Mouse (Mus musculus): ENCODE data around the gene Srsf3. TPM values are rescaled to one million over a fixed set of nuclear protein-coding genes. Genes with fewer than 3 reads are reported as not detected.
A peak's percentile ranks its signal among the peaks of the same experiment; 100 is the strongest.
"Not testable (repeated sequence)": the region's sequence is repeated elsewhere in the genome, so short reads cannot be mapped to it uniquely, and the experiment has no call there.

The Srsf3 gene
- polyA plus RNA-seq, 1 experiment from 2014 or later: 605 TPM

GRCm38 (mm10) chr17:29035506-29035905 lies 3.1 kb downstream of the Srsf3 start:
- peak overlapping the region; percentile 82 for H3K4me2 ChIP-seq
- H3K36me3 ChIP-seq: peaks cover 48% of the 10 kb centered on the region
- H3K9me3 ChIP-seq (replicated peaks): no peaks in the 10 kb centered on the region
- peak overlapping the region; percentile 62 for H3K4me3 ChIP-seq (replicated peaks)
- 0 out of 2 replicates have a peak overlapping the region, but pooled peaks have one; percentile 75 for H3K9ac ChIP-seq
- no peak for ATAC-seq (replicated peaks; ENCODE audit: low FRiP score)
- peaks cover 45% of the 10 kb centered on the region for H3K4me1 ChIP-seq
- no peaks in the 10 kb centered on the region for H3K27me3 ChIP-seq
- H3K27ac ChIP-seq: no peak overlapping the region

GRCm38 (mm10) chr17:29039351-29039750 lies 6.9 kb downstream of the Srsf3 start:
- Histone ChIP-seq H3K4me1 (peaks cover 37% of the 10 kb centered on the region), H3K36me3 (peaks cover 83% of the 10 kb centered on the region), H3K9me3 (replicated peaks) (no peaks in the 10 kb centered on the region), H3K27me3 (no peaks in the 10 kb centered on the region), H3K9ac (no peak overlapping the region), H3K27ac (no peak overlapping the region), H3K4me3 (replicated peaks) (no peak overlapping the region), H3K4me2 (no peak overlapping the region)
- 66% methylated on average over 11 of the region's 11 CpGs for WGBS
- ATAC-seq (replicated peaks; ENCODE audit: low FRiP score): no peak

- 87% methylated on average over 3 of the region's 3 CpGs for WGBS
Measured at GRCm38 (mm10) chr17:29041632-29042031, 9.2 kb downstream of the Srsf3 start.

GRCm38 (mm10) chr17:29042569-29042968 lies 10.1 kb downstream of the Srsf3 start:
- ATAC-seq (replicated peaks; ENCODE audit: low FRiP score): no peak
- Histone ChIP-seq H3K9ac (no peak overlapping the region), H3K27ac (no peak overlapping the region), H3K27me3 (no peaks in the 10 kb centered on the region), H3K36me3 (peaks cover 97% of the 10 kb centered on the region), H3K4me3 (replicated peaks) (no peak overlapping the region), H3K4me2 (no peak overlapping the region), H3K9me3 (replicated peaks) (no peaks in the 10 kb centered on the region), H3K4me1 (peaks cover 26% of the 10 kb centered on the region)

More at GRCm38 (mm10) chr17:29041632-29042031, 9.2 kb downstream of the Srsf3 start:
- not testable (repeated sequence) for ATAC-seq (replicated peaks; ENCODE audit: low FRiP score); H3K4me2 ChIP-seq; H3K27ac ChIP-seq; H3K27me3 ChIP-seq; H3K9me3 ChIP-seq (replicated peaks); H3K9ac ChIP-seq; H3K4me3 ChIP-seq (replicated peaks)
- peaks cover 36% of the 10 kb centered on the region for H3K4me1 ChIP-seq
- H3K36me3 ChIP-seq: peaks cover 97% of the 10 kb centered on the region

- peaks cover 19% of the 10 kb centered on the region for H3K4me1 ChIP-seq
- no peaks in the 10 kb centered on the region for H3K9me3 ChIP-seq (replicated peaks)
- no peak overlapping the region for H3K4me2 ChIP-seq
- no peak overlapping the region for H3K27ac ChIP-seq
- WGBS: 83% methylated on average over 3 of the region's 3 CpGs
- H3K36me3 ChIP-seq: peaks cover 93% of the 10 kb centered on the region
- no peak overlapping the region for H3K9ac ChIP-seq
- no peak for ATAC-seq (replicated peaks; ENCODE audit: low FRiP score)
- no peak overlapping the region for H3K4me3 ChIP-seq (replicated peaks)
- H3K27me3 ChIP-seq: no peaks in the 10 kb centered on the region
Measured at GRCm38 (mm10) chr17:29043583-29043982, 11.2 kb downstream of the Srsf3 start.

GRCm38 (mm10) chr17:29044146-29044924 lies 11.9 kb downstream of the Srsf3 start:
- Histone ChIP-seq H3K27ac (no peak overlapping the region; the same call in 1 of the 2 replicates), H3K4me2 (no peak overlapping the region), H3K9me3 (replicated peaks) (no peaks in the 10 kb centered on the region), H3K36me3 (peaks cover 86% of the 10 kb centered on the region), H3K4me3 (replicated peaks) (no peak overlapping the region), H3K27me3 (no peaks in the 10 kb centered on the region), H3K9ac (no peak overlapping the region), H3K4me1 (peaks cover 21% of the 10 kb centered on the region; the same call in 1 of the 2 replicates)
- 83% methylated on average over 6 of the region's 6 CpGs for WGBS
- no peak for ATAC-seq (replicated peaks; ENCODE audit: low FRiP score)

- Histone ChIP-seq H3K27ac (peak overlapping the region; percentile 55), H3K27me3 (no peaks in the 10 kb centered on the region), H3K9me3 (replicated peaks) (no peaks in the 10 kb centered on the region), H3K9ac (no peak overlapping the region), H3K4me3 (replicated peaks) (no peak overlapping the region), H3K4me2 (no peak overlapping the region), H3K36me3 (peaks cover 80% of the 10 kb centered on the region), H3K4me1 (peaks cover 21% of the 10 kb centered on the region)
- ATAC-seq (replicated peaks; ENCODE audit: low FRiP score): no peak
- WGBS: 86% methylated on average over 1 of the region's 1 CpGs
Measured at GRCm38 (mm10) chr17:29044925-29045319, 12.5 kb downstream of the Srsf3 start.

- no peak overlapping the region for H3K4me3 ChIP-seq (replicated peaks)
- H3K27ac ChIP-seq: peak overlapping the region; percentile 55
- peaks cover 31% of the 10 kb centered on the region for H3K4me1 ChIP-seq
- H3K36me3 ChIP-seq: peaks cover 70% of the 10 kb centered on the region
- 70% methylated on average over 12 of the region's 12 CpGs for WGBS
- peak; percentile 52 for ATAC-seq (replicated peaks; ENCODE audit: low FRiP score)
- no peaks in the 10 kb centered on the region for H3K9me3 ChIP-seq (replicated peaks)
- no peaks in the 10 kb centered on the region for H3K27me3 ChIP-seq
- no peak overlapping the region for H3K4me2 ChIP-seq
- no peak overlapping the region for H3K9ac ChIP-seq
Measured at GRCm38 (mm10) chr17:29045741-29046530, 13.5 kb downstream of the Srsf3 start.

GRCm38 (mm10) chr17:29046863-29047262 lies 14.4 kb downstream of the Srsf3 start:
- Histone ChIP-seq H3K9ac (no peak overlapping the region), H3K4me1 (peaks cover 36% of the 10 kb centered on the region), H3K4me3 (replicated peaks) (no peak overlapping the region), H3K36me3 (peaks cover 64% of the 10 kb centered on the region), H3K4me2 (no peak overlapping the region), H3K9me3 (replicated peaks) (no peaks in the 10 kb centered on the region), H3K27ac (peak overlapping the region; percentile 42), H3K27me3 (no peaks in the 10 kb centered on the region)
- 92% methylated on average over 3 of the region's 3 CpGs for WGBS
- no peak for ATAC-seq (replicated peaks; ENCODE audit: low FRiP score)

GRCm38 (mm10) chr17:29047697-29048514 lies 15.5 kb downstream of the Srsf3 start:
- peaks cover 38% of the 10 kb centered on the region for H3K4me1 ChIP-seq
- no peak for ATAC-seq (replicated peaks; ENCODE audit: low FRiP score)
- H3K27me3 ChIP-seq: no peaks in the 10 kb centered on the region
- no peak overlapping the region for H3K9ac ChIP-seq
- no peaks in the 10 kb centered on the region for H3K9me3 ChIP-seq (replicated peaks)
- H3K27ac ChIP-seq: peak overlapping the region; percentile 42
- 61% methylated on average over 3 of the region's 3 CpGs for WGBS
- H3K36me3 ChIP-seq: peaks cover 53% of the 10 kb centered on the region
- no peak overlapping the region for H3K4me3 ChIP-seq (replicated peaks)
- no peak overlapping the region for H3K4me2 ChIP-seq

GRCm38 (mm10) chr17:29048748-29049507 lies 16.5 kb downstream of the Srsf3 start:
- Histone ChIP-seq H3K27ac (0 out of 2 replicates have a peak overlapping the region, but pooled peaks have one; percentile 13), H3K4me1 (peaks cover 45% of the 10 kb centered on the region), H3K36me3 (peaks cover 43% of the 10 kb centered on the region), H3K9me3 (replicated peaks) (no peaks in the 10 kb centered on the region), H3K4me3 (replicated peaks) (no peak overlapping the region), H3K4me2 (no peak overlapping the region), H3K9ac (no peak overlapping the region), H3K27me3 (no peaks in the 10 kb centered on the region)
- 0 out of 2 replicates have a peak, but pooled peaks have one; percentile 16 for ATAC-seq (replicated peaks; ENCODE audit: low FRiP score)
- 17% methylated on average over 13 of the region's 13 CpGs for WGBS
